Mouse (Mus musculus) lung, postnatal 0 days (tissue): Measurements from ENCODE around the gene Tmem164.

Experiments
- CTCF ChIP-seq: IDR thresholded peaks from 2 replicates; pipeline ENCODE4 v1.5.1; 2016; ENCODE audit warnings: antibody characterized with exemption, mild to moderate bottlenecking
- EP300 ChIP-seq: IDR thresholded peaks from 2 replicates; pipeline ENCODE4 v1.6.1; 2016; ENCODE audit warnings: antibody characterized with exemption, mild to moderate bottlenecking, control low read depth

DNA sequence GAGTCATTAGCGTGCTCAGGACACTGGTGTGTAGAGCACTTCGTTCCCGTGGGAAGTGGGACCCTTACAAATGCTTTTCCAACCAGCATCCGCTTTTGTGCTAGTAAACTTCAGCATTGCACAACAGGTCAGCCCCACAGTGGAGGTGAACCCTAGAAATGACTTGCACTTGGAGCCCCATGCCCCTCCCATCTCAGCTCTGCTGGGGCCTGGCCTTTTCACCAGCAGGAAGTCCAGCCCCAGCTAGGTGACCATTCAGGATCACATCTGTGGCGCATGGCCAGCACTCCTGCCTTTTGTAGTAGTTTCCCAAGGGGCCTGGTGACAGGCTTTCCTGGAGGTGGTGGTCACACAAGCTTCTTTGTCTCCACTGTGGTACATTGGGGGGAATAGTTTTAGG, 1.8 kb downstream of the Tmem164 start:
- TF ChIP-seq EP300 (0 out of 2 replicates have a peak, but pooled peaks have one; percentile 8), CTCF (no peak)
